Comparison of ENCODE assay signal across 15 mouse cellular contexts in genomic region chr2:24455057-24455855, GRCm38 (mm10). TPM values are rescaled to one million over a fixed set of nuclear protein-coding genes. Genes with fewer than 3 reads are reported as not detected.
DNase-seq lines count a peak whose midpoint lies in the region; ATAC-seq and TF ChIP-seq lines count a peak whose summit lies in the region.
"Had no signal": no experiment of that assay in that cellular context is flagged by ENCODE, and none has a peak within 500 bp of the region (broad histone marks: within the 10 kb centered on the region; RNA-seq: fewer than 3 reads in every experiment).

No protein-coding gene starts in this region.

- TF ChIP-seq CTCF in small intestine, adult 2 months (IDR thresholded peaks at IDR 0.05; ENCODE audit: extremely low read depth, insufficient read length, insufficient replicate concordance, low read depth, low read length), result no peak

- H3K4me1 ChIP-seq in hindbrain, embryonic 15.5 days (replicated peaks), result peaks cover 10% of the 10 kb centered on the region; the same call in 1 of the 2 replicates
- peaks cover 6% of the 10 kb centered on the region; the same call in 1 of the 2 replicates for H3K4me1 ChIP-seq in hindbrain, embryonic 10.5 days (replicated peaks)
- H3K4me1 ChIP-seq in embryonic facial prominence, embryonic 11.5 days (ENCODE audit: control insufficient read depth, insufficient read depth, low read length), result no peaks in the 10 kb centered on the region
- H3K4me1 ChIP-seq in kidney, embryonic 15.5 days, result peaks cover 58% of the 10 kb centered on the region
- H3K4me1 ChIP-seq in small intestine, adult 2 months (ENCODE audit: control insufficient read depth, insufficient read depth, insufficient read length, low read length), result peaks cover 8% of the 10 kb centered on the region; the same call in 1 of the 2 replicates
- H3K4me1 ChIP-seq: limb, embryonic 13.5 days had no signal

- no peak for DNase-seq in hindbrain, embryonic 10.5 days (ENCODE audit: low spot score)
- DNase-seq in embryonic facial prominence, embryonic 11.5 days (ENCODE audit: low spot score), result peak; percentile 36
- DNase-seq in spleen, postnatal 36 days (ENCODE audit: low spot score in 2 of 2), result no peak
- DNase-seq in B cell, adult 2 months, result no peak
- no peak for DNase-seq in spleen, postnatal 4 days (ENCODE audit: low spot score in 2 of 2)
- DNase-seq: cerebellum, postnatal 25 days; lung, adult 2 months; thymus, postnatal 14 days had no signal

- peak overlapping the region; percentile 37; the same call in 1 of the 2 replicates for H3K27ac ChIP-seq in hindbrain, embryonic 15.5 days (replicated peaks)
- no peak overlapping the region for H3K27ac ChIP-seq in hindbrain, embryonic 10.5 days
- H3K27ac ChIP-seq in embryonic facial prominence, embryonic 11.5 days (replicated peaks; ENCODE audit: low read depth, low read length), result no peak overlapping the region
- peak overlapping the region; percentile 84 for H3K27ac ChIP-seq in kidney, embryonic 15.5 days
- peak overlapping the region; percentile 77 for H3K27ac ChIP-seq in small intestine, adult 2 months (ENCODE audit: insufficient read depth, low read depth, low read length)
- H3K27ac ChIP-seq: limb, embryonic 13.5 days had no signal

- no peak for TF ChIP-seq POLR2A in small intestine, adult 2 months (IDR thresholded peaks at IDR 0.05; ENCODE audit: low read depth, low read length)

- 58% methylated on average over 6 of the region's 6 CpGs for WGBS in hindbrain, embryonic 15.5 days
- 54% methylated on average over 6 of the region's 6 CpGs for WGBS in hindbrain, embryonic 10.5 days
- WGBS in embryonic facial prominence, embryonic 11.5 days, result 39% methylated on average over 6 of the region's 6 CpGs
- 25% methylated on average over 6 of the region's 6 CpGs for WGBS in kidney, embryonic 15.5 days
- 18% methylated on average over 6 of the region's 6 CpGs for WGBS in small intestine, adult 2 months

- H3K9me3 ChIP-seq in hindbrain, embryonic 15.5 days, result no peaks in the 10 kb centered on the region
- no peaks in the 10 kb centered on the region for H3K9me3 ChIP-seq in hindbrain, embryonic 10.5 days
- H3K9me3 ChIP-seq in embryonic facial prominence, embryonic 11.5 days (replicated peaks; ENCODE audit: control insufficient read depth, low read length), result no peaks in the 10 kb centered on the region
- no peaks in the 10 kb centered on the region for H3K9me3 ChIP-seq in kidney, embryonic 15.5 days (replicated peaks)
- H3K9me3 ChIP-seq: limb, embryonic 13.5 days had no signal

- H3K4me3 ChIP-seq in hindbrain, embryonic 15.5 days, result no peak overlapping the region
- no peak overlapping the region for H3K4me3 ChIP-seq in hindbrain, embryonic 10.5 days
- no peak overlapping the region for H3K4me3 ChIP-seq in embryonic facial prominence, embryonic 11.5 days (ENCODE audit: low read depth, low read length)
- no peak overlapping the region for H3K4me3 ChIP-seq in kidney, embryonic 15.5 days (replicated peaks)
- H3K4me3 ChIP-seq in small intestine, adult 2 months (ENCODE audit: low read depth, low read length), result no peak overlapping the region
- H3K4me3 ChIP-seq: erythroblast, embryonic 14.5 days; limb, embryonic 13.5 days had no signal

- H3K36me3 ChIP-seq in hindbrain, embryonic 15.5 days, result no peaks in the 10 kb centered on the region
- H3K36me3 ChIP-seq in hindbrain, embryonic 10.5 days, result no peaks in the 10 kb centered on the region
- H3K36me3 ChIP-seq in embryonic facial prominence, embryonic 11.5 days (replicated peaks; ENCODE audit: control insufficient read depth, insufficient read depth, low read depth, low read length), result no peaks in the 10 kb centered on the region
- peaks cover 30% of the 10 kb centered on the region for H3K36me3 ChIP-seq in kidney, embryonic 15.5 days
- no peaks in the 10 kb centered on the region for H3K36me3 ChIP-seq in small intestine, adult 2 months (ENCODE audit: control insufficient read depth, insufficient read depth, low read length)
- H3K36me3 ChIP-seq: limb, embryonic 13.5 days had no signal

- no peak overlapping the region for H3K9ac ChIP-seq in hindbrain, embryonic 15.5 days
- no peak overlapping the region for H3K9ac ChIP-seq in embryonic facial prominence, embryonic 11.5 days (replicated peaks; ENCODE audit: low read length)
- H3K9ac ChIP-seq in kidney, embryonic 15.5 days, result no peak overlapping the region
- H3K9ac ChIP-seq: limb, embryonic 13.5 days had no signal

- no peak overlapping the region for H3K4me2 ChIP-seq in hindbrain, embryonic 15.5 days
- H3K4me2 ChIP-seq in embryonic facial prominence, embryonic 11.5 days (ENCODE audit: low read depth, low read length), result no peak overlapping the region
- 0 out of 2 replicates have a peak overlapping the region, but pooled peaks have one; percentile 4 for H3K4me2 ChIP-seq in kidney, embryonic 15.5 days
- H3K4me2 ChIP-seq: limb, embryonic 13.5 days had no signal

- ATAC-seq in hindbrain, embryonic 15.5 days (ENCODE audit: low FRiP score, low read depth), result no peak
- no peak for ATAC-seq in embryonic facial prominence, embryonic 11.5 days (replicated peaks; ENCODE audit: insufficient number of reproducible peaks, low FRiP score, low TSS enrichment, low read depth)
- 0 out of 2 replicates have a peak, but pooled peaks have one; percentile 8 for ATAC-seq in kidney, embryonic 15.5 days (replicated peaks; ENCODE audit: low FRiP score)

- H3K27me3 ChIP-seq in hindbrain, embryonic 15.5 days, result no peaks in the 10 kb centered on the region
- no peaks in the 10 kb centered on the region for H3K27me3 ChIP-seq in hindbrain, embryonic 10.5 days (ENCODE audit: insufficient read depth, poor library complexity, severe bottlenecking)
- H3K27me3 ChIP-seq in embryonic facial prominence, embryonic 11.5 days (ENCODE audit: control insufficient read depth, insufficient read depth, low read length), result no peaks in the 10 kb centered on the region
- H3K27me3 ChIP-seq in kidney, embryonic 15.5 days, result no peaks in the 10 kb centered on the region
- no peaks in the 10 kb centered on the region for H3K27me3 ChIP-seq in small intestine, adult 2 months (ENCODE audit: control insufficient read depth, insufficient read depth, low read length)

RNA-seq across cellular contexts. Expression of gene Pax8, which starts 20.1 kb away (rescaled TPM):
- 18.2 and 23.4 TPM in 2 replicates for polyA plus RNA-seq in hindbrain, embryonic 15.5 days (2015; fragmentation: Nextera tagmentation; extraction: Ambion mirVana)
- 10.2 and 23.7 TPM in 2 replicates for polyA plus RNA-seq in hindbrain, embryonic 10.5 days (2016; fragmentation: Nextera tagmentation; extraction: Ambion mirVana)
- 0.98 and 1.6 TPM in 2 replicates for polyA plus RNA-seq in embryonic facial prominence, embryonic 11.5 days (2014; fragmentation: Nextera tagmentation; extraction: Ambion mirVana)
- 127 and 129 TPM in 2 replicates for polyA plus RNA-seq in kidney, embryonic 15.5 days (2015; fragmentation: Nextera tagmentation; extraction: Ambion mirVana)
- 2.4 and 10.4 TPM in 2 replicates for polyA plus RNA-seq in small intestine, adult 2 months (2012; rRNA removed)
- polyA plus RNA-seq: erythroblast, embryonic 14.5 days; heart, embryonic 16.5 days; limb, embryonic 13.5 days; lung, adult 2 months; spleen, adult 2 months had no signal

Comparison
In these comparisons a context has a peak if more than half of its experiments do, and no peak if none do; other contexts are left out.
1. H3K27ac ChIP-seq: peak in hindbrain, embryonic 15.5 days (single experiment), kidney, embryonic 15.5 days (single experiment) and small intestine, adult 2 months (single experiment); none in hindbrain, embryonic 10.5 days (single experiment) and embryonic facial prominence, embryonic 11.5 days (single experiment).